Mouse (Mus musculus) pancreas, adult 10 weeks (tissue): ENCODE results near the gene C1ra. TPM values are rescaled to one million over a fixed set of nuclear protein-coding genes. Genes with fewer than 3 reads are reported as not detected.

Source experiments
- polyA plus RNA-seq: library from polyadenylated mRNA; stranded (reverse); fragments of 350-450 nt; fragmentation: Illumina TruSeq; extraction: RNeasy Lipid Tissue Mini Kit (QIAGEN cat#74804); gene quantifications from one replicate; pipeline ENCODE4 v1.2.3, GENCODE M21; 2015; ENCODE audit warnings: low read depth, low replicate concordance; ENCODE audit not compliant: insufficient read depth

Gene C1ra
- 27.3 TPM for polyA plus RNA-seq

GRCm38 (mm10) chr6:124512355-124512836, at the start of gene C1ra:
TSS of gene C1ra (plus strand) at chr6:124512405.

GRCm38 (mm10) chr6:124464305-124465271, 47.6 kb upstream of the C1ra start, which contains the start of gene Clstn3:
TSS of gene Clstn3 (minus strand) at chr6:124464794.

GRCm38 (mm10) chr6:124492842-124493561, 19.2 kb upstream of the C1ra start, which contains the start of gene C1rl:
TSS of gene C1rl (plus strand) at chr6:124493113.

GRCm38 (mm10) chr6:124542284-124542683, 30.1 kb downstream of the C1ra start, which contains the start of gene C1s1:
TSS of gene C1s1 (minus strand) at chr6:124542359.

GRCm38 (mm10) chr6:124570026-124570425, 57.8 kb downstream of the C1ra start, which contains the start of gene C1rb:
TSS of gene C1rb (plus strand) at chr6:124570294.

Other genes with a start within 250 kb of the C1ra start
- gene Cd163, start 207.7 kb upstream of the C1ra start, polyA plus RNA-seq = 5.2 TPM
- 15.0 TPM for gene Pex5, start 97.3 kb upstream of the C1ra start, polyA plus RNA-seq
- 2.4 TPM for gene Clstn3, start 47.6 kb upstream of the C1ra start, polyA plus RNA-seq
- gene C1rl, start 19.3 kb upstream of the C1ra start, polyA plus RNA-seq = 2.7 TPM
- 55.7 TPM for gene C1s1, start 30.0 kb downstream of the C1ra start, polyA plus RNA-seq
- gene C1rb, start 57.9 kb downstream of the C1ra start, polyA plus RNA-seq = not detected
- gene C1s2, start 123.7 kb downstream of the C1ra start, polyA plus RNA-seq = not detected
- 19.6 TPM for gene Lpcat3, start 150.6 kb downstream of the C1ra start, polyA plus RNA-seq
- gene Emg1, start 199.8 kb downstream of the C1ra start, polyA plus RNA-seq = 33.9 TPM
- gene Phb2, start 199.9 kb downstream of the C1ra start, polyA plus RNA-seq = 33.9 TPM
- 7.1 TPM for gene Ptpn6, start 226.3 kb downstream of the C1ra start, polyA plus RNA-seq
- 65.8 TPM for gene Grcc10, start 229.0 kb downstream of the C1ra start, polyA plus RNA-seq
- gene Gm45234, start 243.6 kb downstream of the C1ra start, polyA plus RNA-seq = 0.89 TPM
- 10.0 TPM for gene Atn1, start 244.1 kb downstream of the C1ra start, polyA plus RNA-seq